Mouse (Mus musculus) embryonic fibroblast, embryonic 13.5 days (primary cell): ENCODE measurements around the gene Mex3d.

Source experiments
- CTCF ChIP-seq: IDR thresholded peaks from 2 replicates; pipeline ENCODE4 v1.5.1; 2011; ENCODE audit warnings: mild to moderate bottlenecking, control low read depth, low read length, moderate library complexity, borderline replicate concordance; ENCODE audit not compliant: insufficient read depth
- POLR2A ChIP-seq: IDR thresholded peaks from 2 replicates; pipeline ENCODE4 v1.6.1; 2011; ENCODE audit warnings: low read depth, mild to moderate bottlenecking, control low read depth, low read length, moderate library complexity

DNA sequence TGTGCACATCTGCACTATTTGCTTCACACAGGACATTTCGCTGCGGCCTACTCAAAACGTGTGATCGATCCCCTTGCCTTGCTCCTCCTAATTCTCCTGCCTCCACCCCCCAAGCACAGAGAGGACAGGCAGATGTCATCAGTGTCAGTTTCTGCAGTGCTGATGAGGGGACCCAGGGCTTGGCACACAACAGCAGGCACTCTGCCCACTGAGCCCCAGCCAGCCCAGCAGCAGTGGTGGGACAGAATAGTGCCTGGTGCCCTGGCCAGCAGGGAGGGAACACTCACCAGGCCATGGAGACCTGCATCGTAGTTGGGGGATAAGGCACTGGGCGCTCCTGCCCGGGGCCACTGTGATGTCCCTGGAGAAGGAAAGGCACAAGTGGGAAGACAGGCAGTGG, 28.1 kb upstream of the Mex3d start:
- TF ChIP-seq CTCF (no peak), POLR2A (no peak)
